Mouse (Mus musculus) forebrain, embryonic 15.5 days (tissue): ENCODE measurements around the gene Nfya. TPM values are rescaled to one million over a fixed set of nuclear protein-coding genes. Genes with fewer than 3 reads are reported as not detected.

Experiments used
- ATAC-seq: fragments of 200-750 bp; cut with Nextera tagmentation; replicated peaks from 2 replicates; pipeline ENCODE4 v1.8.0; 2017; ENCODE audit warnings: mild to moderate bottlenecking, moderate TSS enrichment, moderate library complexity
- H3K27ac ChIP-seq: fragments of 300-500 bp; sonication (generic); replicated peaks from 2 replicates; pipeline ENCODE4 v1.5.1; 2015; ENCODE audit warnings: mild to moderate bottlenecking, inconsistent platforms
- H3K27me3 ChIP-seq: fragments of 300-500 bp; sonication (generic); 2 replicates; pipeline ENCODE4 v1.6.1; 2015; ENCODE audit warnings: inconsistent platforms
- H3K36me3 ChIP-seq: fragments of 300-500 bp; sonication (generic); 2 replicates; pipeline ENCODE4 v1.6.1; 2015; ENCODE audit warnings: mild to moderate bottlenecking, inconsistent platforms
- H3K4me1 ChIP-seq: fragments of 300-500 bp; sonication (generic); 2 replicates; pipeline ENCODE4 v1.6.1; 2015; ENCODE audit warnings: inconsistent platforms
- H3K4me2 ChIP-seq: fragments of 300-500 bp; sonication (generic); replicated peaks from 2 replicates; pipeline ENCODE4 v1.6.1; 2015; ENCODE audit warnings: mild to moderate bottlenecking, inconsistent platforms
- H3K4me3 ChIP-seq: fragments of 300-500 bp; sonication (generic); 2 replicates; pipeline ENCODE4 v1.5.1; 2015; ENCODE audit warnings: mild to moderate bottlenecking, inconsistent platforms
- H3K9ac ChIP-seq: fragments of 300-500 bp; sonication (generic); replicated peaks from 2 replicates; pipeline ENCODE4 v1.6.1; 2015; ENCODE audit warnings: mild to moderate bottlenecking, inconsistent platforms
- H3K9me3 ChIP-seq: fragments of 300-500 bp; sonication (generic); 2 replicates; pipeline ENCODE4 v1.6.1; 2016; ENCODE audit warnings: inconsistent platforms
- WGBS: fragments of 180-500 bp; shearing (Covaris S2); methylation state at CpG from one replicate; pipeline ENCODE4 v1.1.7; 2015; ENCODE audit warnings: mixed read lengths; 5-methylcytosine and 5-hydroxymethylcytosine counted together
- polyA plus RNA-seq: library from polyadenylated mRNA; unstranded; fragments of >200 nt; fragmentation: Nextera tagmentation; extraction: Ambion mirVana; gene quantifications from 2 replicates; pipeline ENCODE4 v1.2.1, GENCODE M21; 2015

Nfya gene
- polyA plus RNA-seq, 1 experiment from 2014 or later = 17.6 TPM

GRCm38 (mm10) chr17:48442745-48443457 is 33.2 kb upstream of the Nfya start:
- Histone ChIP-seq H3K4me3 (no peak overlapping the region), H3K27ac (no peak overlapping the region), H3K36me3 (no peaks in the 10 kb centered on the region), H3K9me3 (no peaks in the 10 kb centered on the region), H3K4me2 (no peak overlapping the region), H3K27me3 (no peaks in the 10 kb centered on the region), H3K4me1 (no peaks in the 10 kb centered on the region), H3K9ac (no peak overlapping the region)
- ATAC-seq = no peak
- WGBS = 66% methylated on average over 7 of the region's 7 CpGs

- WGBS = 25% methylated on average over 7 of the region's 7 CpGs
- no peak overlapping the region for H3K4me2 ChIP-seq
- no peak overlapping the region for H3K4me3 ChIP-seq
- no peaks in the 10 kb centered on the region for H3K27me3 ChIP-seq
- peaks cover 6% of the 10 kb centered on the region; the same call in 1 of the 2 replicates for H3K4me1 ChIP-seq
- ATAC-seq = peak; percentile 36; the same call in 1 of the 2 replicates
- no peak overlapping the region for H3K9ac ChIP-seq
- H3K36me3 ChIP-seq = no peaks in the 10 kb centered on the region
- H3K27ac ChIP-seq = no peak overlapping the region
- H3K9me3 ChIP-seq = no peaks in the 10 kb centered on the region
Measured at GRCm38 (mm10) chr17:48437421-48437911, 27.8 kb upstream of the Nfya start.

GRCm38 (mm10) chr17:48436487-48436886 is 26.8 kb upstream of the Nfya start:
- H3K27ac ChIP-seq = no peak overlapping the region
- no peaks in the 10 kb centered on the region for H3K27me3 ChIP-seq
- no peak overlapping the region for H3K4me3 ChIP-seq
- no peak for ATAC-seq
- peaks cover 6% of the 10 kb centered on the region; the same call in 1 of the 2 replicates for H3K4me1 ChIP-seq
- H3K9ac ChIP-seq = no peak overlapping the region
- H3K36me3 ChIP-seq = no peaks in the 10 kb centered on the region
- no peak overlapping the region for H3K4me2 ChIP-seq
- no peaks in the 10 kb centered on the region for H3K9me3 ChIP-seq
- WGBS = 44% methylated on average over 1 of the region's 1 CpGs

GRCm38 (mm10) chr17:48434479-48434878 is 24.8 kb upstream of the Nfya start:
- Histone ChIP-seq H3K27me3 (no peaks in the 10 kb centered on the region), H3K9me3 (no peaks in the 10 kb centered on the region), H3K27ac (no peak overlapping the region), H3K9ac (no peak overlapping the region), H3K36me3 (no peaks in the 10 kb centered on the region), H3K4me1 (peaks cover 6% of the 10 kb centered on the region; the same call in 1 of the 2 replicates), H3K4me2 (no peak overlapping the region), H3K4me3 (no peak overlapping the region)
- WGBS = 76% methylated on average over 5 of the region's 5 CpGs
- no peak for ATAC-seq

- Histone ChIP-seq H3K4me2 (no peak overlapping the region), H3K4me3 (no peak overlapping the region), H3K9ac (no peak overlapping the region), H3K36me3 (no peaks in the 10 kb centered on the region), H3K27me3 (no peaks in the 10 kb centered on the region), H3K4me1 (peaks cover 6% of the 10 kb centered on the region; the same call in 1 of the 2 replicates), H3K27ac (no peak overlapping the region), H3K9me3 (no peaks in the 10 kb centered on the region)
- WGBS = 75% methylated on average over 6 of the region's 6 CpGs
- ATAC-seq = no peak
Measured at GRCm38 (mm10) chr17:48433689-48434330, 24.1 kb upstream of the Nfya start.

- Histone ChIP-seq H3K9ac (no peak overlapping the region), H3K4me1 (peaks cover 6% of the 10 kb centered on the region; the same call in 1 of the 2 replicates), H3K27ac (no peak overlapping the region), H3K4me2 (no peak overlapping the region), H3K27me3 (no peaks in the 10 kb centered on the region), H3K36me3 (no peaks in the 10 kb centered on the region), H3K4me3 (no peak overlapping the region), H3K9me3 (no peaks in the 10 kb centered on the region)
- no peak for ATAC-seq
- WGBS = 70% methylated on average over 20 of the region's 20 CpGs
Measured at GRCm38 (mm10) chr17:48433006-48433655, 23.4 kb upstream of the Nfya start.

- ATAC-seq = no peak
Measured at GRCm38 (mm10) chr17:48432158-48432980, 22.7 kb upstream of the Nfya start, which contains the start of gene Apobec2. Gene Apobec2, minus strand, starts transcription at chr17:48432930.

GRCm38 (mm10) chr17:48431054-48431453 is 21.3 kb upstream of the Nfya start:
- Histone ChIP-seq H3K27ac (no peak overlapping the region), H3K4me2 (no peak overlapping the region), H3K9ac (no peak overlapping the region), H3K4me3 (no peak overlapping the region), H3K36me3 (no peaks in the 10 kb centered on the region), H3K9me3 (no peaks in the 10 kb centered on the region), H3K4me1 (peaks cover 4% of the 10 kb centered on the region), H3K27me3 (no peaks in the 10 kb centered on the region)
- 84% methylated on average over 5 of the region's 5 CpGs for whole genome bisulfite sequencing
- no peak for ATAC-seq

More at GRCm38 (mm10) chr17:48432158-48432980, 22.7 kb upstream of the Nfya start, which contains the start of gene Apobec2:
- Histone ChIP-seq H3K4me2 (no peak within 1 kb of the TSS), H3K4me3 (no peak within 1 kb of the TSS), H3K9me3 (no peaks in the 10 kb centered on the region), H3K4me1 (peaks cover 5% of the 10 kb centered on the region; the same call in 1 of the 2 replicates), H3K27me3 (no peaks in the 10 kb centered on the region), H3K9ac (no peak within 1 kb of the TSS), H3K36me3 (no peaks in the 10 kb centered on the region), H3K27ac (no peak within 1 kb of the TSS)
- 65% methylated on average over 16 of the region's 16 CpGs for WGBS

GRCm38 (mm10) chr17:48430394-48430793 is 20.7 kb upstream of the Nfya start:
- H3K27me3 ChIP-seq = no peaks in the 10 kb centered on the region
- H3K9me3 ChIP-seq = no peaks in the 10 kb centered on the region
- H3K9ac ChIP-seq = no peak overlapping the region
- H3K27ac ChIP-seq = no peak overlapping the region
- no peak overlapping the region for H3K4me2 ChIP-seq
- no peaks in the 10 kb centered on the region for H3K36me3 ChIP-seq
- peaks cover 10% of the 10 kb centered on the region for H3K4me1 ChIP-seq
- no peak overlapping the region for H3K4me3 ChIP-seq
- 72% methylated on average over 5 of the region's 5 CpGs for WGBS
- no peak for ATAC-seq

- no peaks in the 10 kb centered on the region for H3K36me3 ChIP-seq
- 76% methylated on average over 11 of the region's 11 CpGs for WGBS
- ATAC-seq = no peak
- H3K4me3 ChIP-seq = no peak overlapping the region
- no peaks in the 10 kb centered on the region for H3K9me3 ChIP-seq
- H3K4me1 ChIP-seq = peaks cover 8% of the 10 kb centered on the region
- no peaks in the 10 kb centered on the region for H3K27me3 ChIP-seq
- no peak overlapping the region for H3K27ac ChIP-seq
- no peak overlapping the region for H3K9ac ChIP-seq
- no peak overlapping the region for H3K4me2 ChIP-seq
Measured at GRCm38 (mm10) chr17:48427852-48428530, 18.3 kb upstream of the Nfya start.
